ENCODE assay signal across 8 mouse cellular contexts in the genomic region with DNA sequence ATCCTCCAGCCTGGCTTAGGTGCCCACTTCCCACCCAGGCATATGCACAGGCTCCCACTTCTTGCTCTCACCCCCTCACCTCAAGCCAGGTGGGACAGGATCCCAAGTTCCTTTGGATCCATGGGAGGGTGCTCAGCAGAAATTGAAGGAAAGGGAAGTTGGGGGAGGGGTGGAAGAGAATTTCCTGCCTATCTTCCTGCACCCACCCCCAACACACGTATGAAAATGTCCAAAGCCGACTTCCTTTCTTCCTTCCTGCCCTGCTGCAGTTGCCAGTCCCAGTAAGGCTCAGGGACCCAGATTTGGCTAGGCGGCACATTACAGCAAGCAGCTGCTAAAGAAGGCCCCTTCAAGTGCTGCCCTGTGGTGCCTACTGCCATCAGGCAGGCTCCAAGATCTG. TPM values are rescaled to one million over a fixed set of nuclear protein-coding genes. Genes with fewer than 3 reads are reported as not detected.
A peak's percentile ranks its signal among the peaks of the same experiment; 100 is the strongest.
DNase-seq lines count a peak whose midpoint lies in the region; ATAC-seq lines count a peak whose summit lies in the region.
"Had no signal": no experiment of that assay in that cellular context is flagged by ENCODE, and none has a peak within 500 bp of the region (broad histone marks: within the 10 kb centered on the region; RNA-seq: fewer than 3 reads in every experiment).

No protein-coding gene starts in this region.

- no peaks in the 10 kb centered on the region for H3K36me3 ChIP-seq in embryonic facial prominence, embryonic 10.5 days (replicated peaks)
- no peaks in the 10 kb centered on the region for H3K36me3 ChIP-seq in forebrain, embryonic 13.5 days (ENCODE audit: poor library complexity, severe bottlenecking)
- H3K36me3 ChIP-seq in hindbrain, embryonic 13.5 days: no peaks in the 10 kb centered on the region

- H3K9me3 ChIP-seq in embryonic facial prominence, embryonic 10.5 days: no peaks in the 10 kb centered on the region
- H3K9me3 ChIP-seq in forebrain, embryonic 13.5 days (replicated peaks): no peaks in the 10 kb centered on the region
- H3K9me3 ChIP-seq in hindbrain, embryonic 13.5 days: no peaks in the 10 kb centered on the region

- H3K27me3 ChIP-seq in embryonic facial prominence, embryonic 10.5 days (replicated peaks; ENCODE audit: low read depth, poor library complexity, severe bottlenecking): peaks cover 58% of the 10 kb centered on the region
- H3K27me3 ChIP-seq in forebrain, embryonic 13.5 days: no peaks in the 10 kb centered on the region
- no peaks in the 10 kb centered on the region for H3K27me3 ChIP-seq in hindbrain, embryonic 13.5 days

- ATAC-seq in forebrain, embryonic 13.5 days: no peak
- ATAC-seq in hindbrain, embryonic 13.5 days (ENCODE audit: low FRiP score): no peak

- WGBS in embryonic facial prominence, embryonic 10.5 days: 46% methylated on average over 3 of the region's 3 CpGs
- 57% methylated on average over 3 of the region's 3 CpGs for WGBS in forebrain, embryonic 13.5 days
- WGBS in hindbrain, embryonic 13.5 days: 36% methylated on average over 3 of the region's 3 CpGs

- peak overlapping the region; percentile 92 for H3K4me2 ChIP-seq in forebrain, embryonic 13.5 days
- H3K4me2 ChIP-seq in hindbrain, embryonic 13.5 days: peak overlapping the region; percentile 89

- peak overlapping the region; percentile 23; the same call in 1 of the 2 replicates for H3K4me3 ChIP-seq in embryonic facial prominence, embryonic 10.5 days
- peak overlapping the region; percentile 95 for H3K4me3 ChIP-seq in forebrain, embryonic 13.5 days
- H3K4me3 ChIP-seq in hindbrain, embryonic 13.5 days: peak overlapping the region; percentile 95

- peaks cover 39% of the 10 kb centered on the region for H3K4me1 ChIP-seq in embryonic facial prominence, embryonic 10.5 days
- peaks cover 66% of the 10 kb centered on the region for H3K4me1 ChIP-seq in forebrain, embryonic 13.5 days
- peaks cover 81% of the 10 kb centered on the region for H3K4me1 ChIP-seq in hindbrain, embryonic 13.5 days (replicated peaks)

- no peak overlapping the region for H3K27ac ChIP-seq in embryonic facial prominence, embryonic 10.5 days (replicated peaks)
- H3K27ac ChIP-seq in forebrain, embryonic 13.5 days: peak overlapping the region; percentile 94; the same call in 1 of the 2 replicates
- peak overlapping the region; percentile 98 for H3K27ac ChIP-seq in hindbrain, embryonic 13.5 days

- DNase-seq in embryonic facial prominence, embryonic 10.5 days (ENCODE audit: low spot score): no peak
- DNase-seq in lung, postnatal 14 days: peak; percentile 49
- DNase-seq in thymus, postnatal 4 days: no peak
- DNase-seq in cerebellum, postnatal 14 days: no peak
- no peak for DNase-seq in right cerebral cortex, postnatal 14 days

- H3K9ac ChIP-seq in forebrain, embryonic 13.5 days: 0 out of 2 replicates have a peak overlapping the region, but pooled peaks have one; percentile 99
- H3K9ac ChIP-seq in hindbrain, embryonic 13.5 days: peak overlapping the region; percentile 100

RNA-seq across cellular contexts. Expression of a gene that starts 2.1 kb away (rescaled TPM):
- polyA plus RNA-seq in embryonic facial prominence, embryonic 10.5 days (2016; fragmentation: Nextera tagmentation; extraction: Ambion mirVana): 0.98 and 1.5 TPM in 2 replicates
- 12.3 and 13.7 TPM in 2 replicates for polyA plus RNA-seq in forebrain, embryonic 13.5 days (2015; fragmentation: Nextera tagmentation; extraction: Ambion mirVana)
- 14.9 and 15.8 TPM in 2 replicates for polyA plus RNA-seq in hindbrain, embryonic 13.5 days (2015; fragmentation: Nextera tagmentation; extraction: Ambion mirVana)

RNA-seq across cellular contexts. Expression of a gene that starts 17.5 kb away (rescaled TPM):
- polyA plus RNA-seq in embryonic facial prominence, embryonic 10.5 days (2016; fragmentation: Nextera tagmentation; extraction: Ambion mirVana): 30.9 and 34.8 TPM in 2 replicates
- polyA plus RNA-seq in forebrain, embryonic 13.5 days (2015; fragmentation: Nextera tagmentation; extraction: Ambion mirVana): 25.6 and 27.9 TPM in 2 replicates
- polyA plus RNA-seq in hindbrain, embryonic 13.5 days (2015; fragmentation: Nextera tagmentation; extraction: Ambion mirVana): 23.5 and 23.6 TPM in 2 replicates

RNA-seq across cellular contexts. Expression of a gene that starts 56.6 kb away (rescaled TPM):
- 0.69 and 0.70 TPM in 2 replicates for polyA plus RNA-seq in embryonic facial prominence, embryonic 10.5 days (2016; fragmentation: Nextera tagmentation; extraction: Ambion mirVana)
- polyA plus RNA-seq in forebrain, embryonic 13.5 days (2015; fragmentation: Nextera tagmentation; extraction: Ambion mirVana): 7.4 and 8.2 TPM in 2 replicates
- polyA plus RNA-seq in hindbrain, embryonic 13.5 days (2015; fragmentation: Nextera tagmentation; extraction: Ambion mirVana): 13.7 TPM in 2 replicates

RNA-seq across cellular contexts. Expression of a gene that starts 59.4 kb away (rescaled TPM):
- polyA plus RNA-seq in embryonic facial prominence, embryonic 10.5 days (2016; fragmentation: Nextera tagmentation; extraction: Ambion mirVana): not detected in 2 replicates
- 0.68 and 0.69 TPM in 2 replicates for polyA plus RNA-seq in forebrain, embryonic 13.5 days (2015; fragmentation: Nextera tagmentation; extraction: Ambion mirVana)
- polyA plus RNA-seq in hindbrain, embryonic 13.5 days (2015; fragmentation: Nextera tagmentation; extraction: Ambion mirVana): 0.75 and 1.1 TPM in 2 replicates
- polyA plus RNA-seq: liver, embryonic 16.5 days had no signal

Comparison
In these comparisons a context has a peak if more than half of its experiments do, and no peak if none do; other contexts are left out.
1. H3K4me3 ChIP-seq: peak in every context shown above with its lines; median percentile 95 in forebrain, embryonic 13.5 days; 95 in hindbrain, embryonic 13.5 days; 23 in embryonic facial prominence, embryonic 10.5 days.